Mouse (Mus musculus) G1E (cell line): Measurements from ENCODE around the gene Pop7. TPM values are rescaled to one million over a fixed set of nuclear protein-coding genes. Genes with fewer than 3 reads are reported as not detected.

Source experiments
- ATAC-seq: 2 replicates; pipeline ENCODE4 v1.8.0; 2016; ENCODE audit warnings: mild to moderate bottlenecking; ENCODE audit not compliant: insufficient number of reproducible peaks, poor library complexity, low FRiP score, severe bottlenecking; ENCODE audit errors: extremely low read depth
- DNase-seq: peaks from one replicate; pipeline ENCODE4 v3.0.0; 2012; ENCODE audit warnings: low spot score
- H3K27me3 ChIP-seq: 2 replicates; pipeline ENCODE4 v1.6.1; 2012; ENCODE audit warnings: mild to moderate bottlenecking, low read length, inconsistent platforms; ENCODE audit not compliant: insufficient read depth
- H3K36me3 ChIP-seq: replicated peaks from 2 replicates; pipeline ENCODE3; 2012; ENCODE audit warnings: mild to moderate bottlenecking, inconsistent platforms
- H3K4me1 ChIP-seq: 2 replicates; pipeline ENCODE4 v1.6.1; 2012; ENCODE audit warnings: low read depth, low read length, inconsistent platforms, mixed read lengths; ENCODE audit not compliant: insufficient read depth
- H3K4me3 ChIP-seq: 2 replicates; pipeline ENCODE4 v1.5.1; 2012; ENCODE audit warnings: low read depth, mild to moderate bottlenecking, inconsistent platforms, low read length, moderate library complexity, mixed read lengths
- H3K9me3 ChIP-seq: replicated peaks from 2 replicates; pipeline ENCODE4 v1.6.1; 2012; ENCODE audit warnings: inconsistent platforms
- CTCF ChIP-seq: IDR thresholded peaks from 2 replicates; pipeline ENCODE4 v1.5.1; 2012; ENCODE audit warnings: low read depth, low read length, inconsistent platforms, mixed read lengths
- GATA1 ChIP-seq: IDR thresholded peaks from 2 replicates; pipeline ENCODE4 v1.6.1; 2012; ENCODE audit warnings: borderline replicate concordance, low read length, inconsistent platforms, mixed read lengths
- GATA2 ChIP-seq: IDR thresholded peaks from 2 replicates; pipeline ENCODE4 v1.6.1; 2012; ENCODE audit warnings: low read depth, low read length, inconsistent platforms, borderline replicate concordance
- POLR2AphosphoS5 ChIP-seq: IDR thresholded peaks from 2 replicates; pipeline ENCODE4 v1.6.1; 2012; ENCODE audit warnings: low read depth, low read length, inconsistent platforms; ENCODE audit not compliant: insufficient replicate concordance
- TAL1 ChIP-seq: conservative IDR thresholded peaks from 2 replicates; pipeline ENCODE4 v1.6.1; 2012; ENCODE audit warnings: low read depth, low read length, inconsistent platforms, mixed read lengths
- polyA plus RNA-seq: library from polyadenylated mRNA; stranded (reverse); fragments of >175 nt; gene quantifications from 2 replicates; pipeline ENCODE4 v1.2.3, GENCODE M21; 2012
- total RNA-seq, 2 experiments: library from RNA; stranded (forward) in 1 of 2; stranded (reverse) in 1 of 2; fragments of 200-1000 nt in 1 of 2; fragments of >200 nt in 1 of 2; fragmentation: Nextera tagmentation in 1 of 2; gene quantifications; 2 replicates each; pipeline ENCODE4 v1.2.3; 2014 to 2017

The Pop7 gene
- total and polyA plus RNA-seq, 3 experiments = 9.0 to 55.7 (median 29.3) TPM

GRCm38 (mm10) chr5:137529221-137529995, 27.1 kb upstream of the Pop7 start:
- Histone ChIP-seq H3K9me3 (no peaks in the 10 kb centered on the region), H3K36me3 (peaks cover 70% of the 10 kb centered on the region), H3K4me1 (peaks cover 83% of the 10 kb centered on the region), H3K4me3 (peak overlapping the region; percentile 42; the same call in 1 of the 2 replicates), H3K27me3 (no peaks in the 10 kb centered on the region)
- TF ChIP-seq GATA2 = no peak
- no peak for TF ChIP-seq TAL1
- TF ChIP-seq POLR2AphosphoS5 = no peak
- TF ChIP-seq GATA1 = no peak
- TF ChIP-seq CTCF = no peak
- no peak for ATAC-seq
- DNase-seq = no peak

GRCm38 (mm10) chr5:137528247-137528968, 26.1 kb upstream of the Pop7 start:
- peaks cover 84% of the 10 kb centered on the region for H3K4me1 ChIP-seq
- H3K27me3 ChIP-seq = no peaks in the 10 kb centered on the region
- H3K36me3 ChIP-seq = peaks cover 80% of the 10 kb centered on the region
- H3K9me3 ChIP-seq = no peaks in the 10 kb centered on the region
- no peak for ATAC-seq
- no peak for DNase-seq
- TF ChIP-seq CTCF (no peak), TAL1 (no peak), POLR2AphosphoS5 (no peak), GATA1 (no peak), GATA2 (no peak)
- peak overlapping the region; percentile 59; the same call in 1 of the 2 replicates for H3K4me3 ChIP-seq

- TF ChIP-seq CTCF (no peak), GATA2 (no peak), POLR2AphosphoS5 (no peak), TAL1 (no peak), GATA1 (no peak)
- Histone ChIP-seq H3K36me3 (peaks cover 90% of the 10 kb centered on the region), H3K9me3 (no peaks in the 10 kb centered on the region), H3K4me1 (peaks cover 93% of the 10 kb centered on the region), H3K27me3 (no peaks in the 10 kb centered on the region), H3K4me3 (peak overlapping the region; percentile 59; the same call in 1 of the 2 replicates)
- DNase-seq (peak; percentile 63), ATAC-seq (no peak)
Measured at GRCm38 (mm10) chr5:137527413-137527812, 25.1 kb upstream of the Pop7 start.

- Histone ChIP-seq H3K9me3 (no peaks in the 10 kb centered on the region), H3K4me3 (peak overlapping the region; percentile 63; the same call in 1 of the 2 replicates), H3K36me3 (peaks cover 94% of the 10 kb centered on the region), H3K4me1 (peaks cover 97% of the 10 kb centered on the region), H3K27me3 (no peaks in the 10 kb centered on the region)
- ATAC-seq (peak; percentile 61; the same call in 1 of the 2 replicates), DNase-seq (peak; percentile 87)
- TF ChIP-seq GATA1 = no peak
- no peak for TF ChIP-seq POLR2AphosphoS5
- TF ChIP-seq TAL1 = no peak
- no peak for TF ChIP-seq GATA2
- TF ChIP-seq CTCF = no peak
Measured at GRCm38 (mm10) chr5:137526192-137526936, 24.0 kb upstream of the Pop7 start.

DNA sequence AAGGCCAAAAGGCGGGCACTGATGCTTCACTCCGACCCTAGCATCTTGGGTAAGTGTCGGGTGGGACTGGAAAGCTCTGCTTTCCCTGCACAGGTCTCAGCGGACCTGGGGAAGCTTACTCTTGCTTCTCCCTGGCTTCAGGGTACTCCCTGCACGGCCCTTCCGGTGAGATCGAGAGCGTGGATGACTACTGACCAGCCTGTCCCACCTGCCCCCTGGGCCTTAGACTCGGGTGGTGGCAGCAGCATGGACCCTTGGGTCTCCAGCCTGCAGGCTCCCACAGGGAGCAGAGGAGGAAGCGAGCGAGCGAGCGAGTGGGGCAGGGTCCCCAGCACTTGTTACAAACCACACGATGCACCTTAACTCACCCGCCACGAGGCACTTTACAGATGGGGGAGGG, 23.2 kb upstream of the Pop7 start:
- peaks cover 99% of the 10 kb centered on the region for H3K36me3 ChIP-seq
- H3K27me3 ChIP-seq = no peaks in the 10 kb centered on the region
- no peaks in the 10 kb centered on the region for H3K9me3 ChIP-seq
- ATAC-seq = no peak
- no peak for TF ChIP-seq CTCF
- TF ChIP-seq GATA1 = no peak
- no peak for TF ChIP-seq GATA2
- no peak for TF ChIP-seq TAL1
- no peak for TF ChIP-seq POLR2AphosphoS5
- peaks cover 99% of the 10 kb centered on the region for H3K4me1 ChIP-seq
- H3K4me3 ChIP-seq = peak overlapping the region; percentile 62; the same call in 1 of the 2 replicates
- no peak for DNase-seq
